Mouse (Mus musculus): ENCODE measurements around the gene Desi1.

GRCm38 (mm10) chr15:82027726-82028125 lies 5.9 kb downstream of the Desi1 start:
- TF ChIP-seq POLR2A (IDR thresholded peaks at IDR 0.05; ENCODE audit: low read depth, low read length) (no peak), CTCF (IDR thresholded peaks at IDR 0.05; ENCODE audit: borderline replicate concordance, insufficient read depth, low read length) (no peak)
